Mouse (Mus musculus): ENCODE results near the gene Spats2l. TPM values are rescaled to one million over a fixed set of nuclear protein-coding genes. Genes with fewer than 3 reads are reported as not detected.

Gene Spats2l
- total and polyA plus RNA-seq, 3 experiments, result 5.1 to 7.2 (median 6.1) TPM

- Histone ChIP-seq H3K27me3 (ENCODE audit: control insufficient read depth, insufficient read depth, low read length) (no peaks in the 10 kb centered on the region), H3K9ac (ENCODE audit: low read depth, low read length) (no peak overlapping the region), H3K4me1 (ENCODE audit: control insufficient read depth, insufficient read depth, low read length) (no peaks in the 10 kb centered on the region), H3K79me2 (replicated peaks; ENCODE audit: control insufficient read depth, insufficient read depth, low read length) (no peaks in the 10 kb centered on the region), H3K4me3 (no peak overlapping the region), H3K36me3 (ENCODE audit: control insufficient read depth, insufficient read depth, low read length) (no peaks in the 10 kb centered on the region), H3K27ac (no peak overlapping the region)
- intact Hi-C loops (cut with DNase I), result no loop called here
- no peak for DNase-seq
- TF ChIP-seq POLR2A (IDR thresholded peaks at IDR 0.05; ENCODE audit: insufficient read depth, low read depth, low read length) (no peak), CTCF (IDR thresholded peaks at IDR 0.05) (no peak), EP300 (IDR thresholded peaks at IDR 0.05; ENCODE audit: insufficient read depth, low read depth, low read length) (no peak)
- WGBS, result 22% methylated on average over 2 of the region's 2 CpGs
These were observed 173.8 kb downstream of the Spats2l start for GRCm38 (mm10) chr1:57947552-57948347.

- H3K36me3 ChIP-seq (ENCODE audit: control insufficient read depth, insufficient read depth, low read length), result no peaks in the 10 kb centered on the region
- no peak overlapping the region for H3K4me3 ChIP-seq
- no peaks in the 10 kb centered on the region for H3K79me2 ChIP-seq (replicated peaks; ENCODE audit: control insufficient read depth, insufficient read depth, low read length)
- H3K9ac ChIP-seq (ENCODE audit: low read depth, low read length), result no peak overlapping the region
- H3K4me1 ChIP-seq (ENCODE audit: control insufficient read depth, insufficient read depth, low read length), result no peaks in the 10 kb centered on the region
- H3K27me3 ChIP-seq (ENCODE audit: control insufficient read depth, insufficient read depth, low read length), result no peaks in the 10 kb centered on the region
- intact Hi-C loops (cut with DNase I), result loop anchor here (1.0 kb wide), 1 partner anchor 520 kb away; no protein-coding TSS in a partner anchor
- WGBS, result 11% methylated on average over 1 of the region's 1 CpGs
- no peak for DNase-seq
- no peak overlapping the region for H3K27ac ChIP-seq
- TF ChIP-seq POLR2A (IDR thresholded peaks at IDR 0.05; ENCODE audit: insufficient read depth, low read depth, low read length), result no peak
- peak; percentile 77 for TF ChIP-seq CTCF (IDR thresholded peaks at IDR 0.05)
- 0 out of 2 replicates have a peak, but pooled peaks have one; percentile 13 for TF ChIP-seq EP300 (IDR thresholded peaks at IDR 0.05; ENCODE audit: insufficient read depth, low read depth, low read length)
These were observed 175.2 kb downstream of the Spats2l start for GRCm38 (mm10) chr1:57949195-57949594.

- DNase-seq, result no peak
- Histone ChIP-seq H3K27me3 (ENCODE audit: control insufficient read depth, insufficient read depth, low read length) (no peaks in the 10 kb centered on the region), H3K36me3 (ENCODE audit: control insufficient read depth, insufficient read depth, low read length) (no peaks in the 10 kb centered on the region), H3K4me1 (ENCODE audit: control insufficient read depth, insufficient read depth, low read length) (no peaks in the 10 kb centered on the region), H3K9ac (ENCODE audit: low read depth, low read length) (no peak overlapping the region), H3K79me2 (replicated peaks; ENCODE audit: control insufficient read depth, insufficient read depth, low read length) (no peaks in the 10 kb centered on the region), H3K27ac (no peak overlapping the region), H3K4me3 (no peak overlapping the region)
- intact Hi-C loops (cut with DNase I), result loop anchor here (1.0 kb wide), 1 partner anchor 520 kb away; no protein-coding TSS in a partner anchor
- TF ChIP-seq POLR2A (IDR thresholded peaks at IDR 0.05; ENCODE audit: insufficient read depth, low read depth, low read length) (no peak), CTCF (IDR thresholded peaks at IDR 0.05) (no peak), EP300 (IDR thresholded peaks at IDR 0.05; ENCODE audit: insufficient read depth, low read depth, low read length) (no peak)
- WGBS, result 84% methylated on average over 5 of the region's 5 CpGs
These were observed 175.8 kb downstream of the Spats2l start for GRCm38 (mm10) chr1:57949716-57950115.

- no peaks in the 10 kb centered on the region for H3K36me3 ChIP-seq (ENCODE audit: control insufficient read depth, insufficient read depth, low read length)
- no peak overlapping the region for H3K9ac ChIP-seq (ENCODE audit: low read depth, low read length)
- no peak for DNase-seq
- no peaks in the 10 kb centered on the region for H3K4me1 ChIP-seq (ENCODE audit: control insufficient read depth, insufficient read depth, low read length)
- H3K79me2 ChIP-seq (replicated peaks; ENCODE audit: control insufficient read depth, insufficient read depth, low read length), result no peaks in the 10 kb centered on the region
- WGBS, result 87% methylated on average over 4 of the region's 4 CpGs
- no peak overlapping the region for H3K4me3 ChIP-seq
- intact Hi-C loops (cut with DNase I), result no loop called here
- no peaks in the 10 kb centered on the region for H3K27me3 ChIP-seq (ENCODE audit: control insufficient read depth, insufficient read depth, low read length)
- no peak overlapping the region for H3K27ac ChIP-seq
- no peak for TF ChIP-seq EP300 (IDR thresholded peaks at IDR 0.05; ENCODE audit: insufficient read depth, low read depth, low read length)
These were observed 178.5 kb downstream of the Spats2l start for GRCm38 (mm10) chr1:57952509-57952908.

- H3K36me3 ChIP-seq (ENCODE audit: control insufficient read depth, insufficient read depth, low read length), result no peaks in the 10 kb centered on the region
- H3K79me2 ChIP-seq (replicated peaks; ENCODE audit: control insufficient read depth, insufficient read depth, low read length), result no peaks in the 10 kb centered on the region
- 79% methylated on average over 16 of the region's 16 CpGs for WGBS
These were observed 179.8 kb downstream of the Spats2l start for GRCm38 (mm10) chr1:57953586-57954375.

GRCm38 (mm10) chr1:57954376-57954765 lies 180.4 kb downstream of the Spats2l start:
- intact Hi-C loops (cut with DNase I), result no loop called here
- no peak for DNase-seq
- 85% methylated on average over 5 of the region's 5 CpGs for WGBS
- Histone ChIP-seq H3K36me3 (ENCODE audit: control insufficient read depth, insufficient read depth, low read length) (no peaks in the 10 kb centered on the region), H3K27ac (no peak overlapping the region), H3K27me3 (ENCODE audit: control insufficient read depth, insufficient read depth, low read length) (no peaks in the 10 kb centered on the region), H3K4me1 (ENCODE audit: control insufficient read depth, insufficient read depth, low read length) (no peaks in the 10 kb centered on the region), H3K9ac (ENCODE audit: low read depth, low read length) (no peak overlapping the region), H3K79me2 (replicated peaks; ENCODE audit: control insufficient read depth, insufficient read depth, low read length) (no peaks in the 10 kb centered on the region), H3K4me3 (no peak overlapping the region)
- TF ChIP-seq POLR2A (IDR thresholded peaks at IDR 0.05; ENCODE audit: insufficient read depth, low read depth, low read length), result no peak
- TF ChIP-seq CTCF (IDR thresholded peaks at IDR 0.05), result no peak
- no peak for TF ChIP-seq EP300 (IDR thresholded peaks at IDR 0.05; ENCODE audit: insufficient read depth, low read depth, low read length)

More at GRCm38 (mm10) chr1:57953586-57954375, 179.8 kb downstream of the Spats2l start:
- H3K4me3 ChIP-seq, result no peak overlapping the region
- DNase-seq, result no peak
- no peak for TF ChIP-seq EP300 (IDR thresholded peaks at IDR 0.05; ENCODE audit: insufficient read depth, low read depth, low read length)
- TF ChIP-seq CTCF (IDR thresholded peaks at IDR 0.05), result no peak
- TF ChIP-seq POLR2A (IDR thresholded peaks at IDR 0.05; ENCODE audit: insufficient read depth, low read depth, low read length), result no peak
- no peak overlapping the region for H3K9ac ChIP-seq (ENCODE audit: low read depth, low read length)
- no peak overlapping the region for H3K27ac ChIP-seq
- no peaks in the 10 kb centered on the region for H3K27me3 ChIP-seq (ENCODE audit: control insufficient read depth, insufficient read depth, low read length)
- no peaks in the 10 kb centered on the region for H3K4me1 ChIP-seq (ENCODE audit: control insufficient read depth, insufficient read depth, low read length)
- intact Hi-C loops (cut with DNase I), result no loop called here
